Mouse (Mus musculus) right cerebral cortex, postnatal 10 days (tissue): Measurements from ENCODE around the gene Lyrm9.

Experiments used
- DNase-seq, 2 experiments: peaks; one replicate each; pipeline ENCODE4 v3.0.0; 2021; ENCODE audit warnings: low spot score in 2 of 2

The Lyrm9 gene

DNA sequence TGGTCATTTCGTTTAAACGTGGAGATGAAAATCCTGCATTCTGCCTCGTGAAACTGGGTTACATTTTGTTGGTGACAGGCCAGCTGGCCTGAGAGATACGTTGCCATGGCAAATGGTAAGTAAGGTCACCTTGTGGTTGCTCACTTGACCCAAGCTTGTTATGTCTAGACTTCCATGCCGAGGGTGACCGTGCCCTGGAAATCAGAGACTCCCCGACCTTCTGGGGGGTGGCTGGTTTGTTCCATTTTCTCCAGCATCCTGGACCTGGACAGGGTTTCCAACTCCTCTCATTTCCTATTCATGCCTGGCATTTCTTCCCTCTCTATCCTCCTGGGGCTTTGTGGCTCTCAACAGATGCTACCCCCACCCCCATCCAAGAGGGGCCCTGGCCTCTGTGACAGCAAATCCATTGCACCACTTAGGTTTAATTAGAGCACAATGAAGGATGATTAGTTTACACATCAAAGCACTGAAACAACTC lies 11.9 kb upstream of the Lyrm9 start:
- DNase-seq: no peak

DNA sequence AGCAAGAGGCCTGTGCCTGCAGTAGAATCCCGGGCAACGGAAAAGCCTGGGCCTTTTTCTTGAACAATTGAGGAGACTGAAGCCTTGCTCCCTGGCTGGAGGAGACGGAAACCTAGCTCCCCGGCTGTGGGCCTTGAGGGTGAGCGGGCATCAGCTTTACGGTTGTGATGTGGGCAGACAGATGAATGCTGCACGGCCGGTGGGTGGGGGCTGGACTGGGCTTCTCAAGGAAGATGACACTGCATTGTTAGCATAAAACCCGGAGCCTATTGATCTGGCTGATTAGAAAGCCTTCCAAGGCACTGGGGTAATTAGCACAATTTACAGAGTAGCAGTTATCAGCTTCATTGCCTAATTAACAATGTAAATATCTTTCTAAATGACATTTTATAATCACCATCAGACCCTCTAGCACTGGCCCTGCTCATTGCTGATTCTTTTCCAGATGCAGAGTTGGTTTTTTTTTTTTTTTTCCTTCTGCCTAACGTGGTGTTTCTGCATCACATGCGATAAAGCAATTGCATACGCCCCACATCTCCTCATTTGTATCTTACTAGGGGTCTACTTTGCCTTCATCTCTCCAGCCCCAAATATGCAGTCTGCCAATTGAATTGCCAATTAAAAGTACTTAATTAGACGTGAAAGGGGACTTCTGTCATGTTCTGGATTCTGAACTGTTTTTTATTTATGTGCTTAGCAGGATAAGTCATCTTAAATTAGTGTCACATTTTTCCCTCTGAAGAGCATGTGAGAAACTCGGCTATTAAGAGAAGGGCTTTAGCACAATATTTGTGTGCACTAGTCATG lies 10.2 kb upstream of the Lyrm9 start:
- no peak for DNase-seq

DNA sequence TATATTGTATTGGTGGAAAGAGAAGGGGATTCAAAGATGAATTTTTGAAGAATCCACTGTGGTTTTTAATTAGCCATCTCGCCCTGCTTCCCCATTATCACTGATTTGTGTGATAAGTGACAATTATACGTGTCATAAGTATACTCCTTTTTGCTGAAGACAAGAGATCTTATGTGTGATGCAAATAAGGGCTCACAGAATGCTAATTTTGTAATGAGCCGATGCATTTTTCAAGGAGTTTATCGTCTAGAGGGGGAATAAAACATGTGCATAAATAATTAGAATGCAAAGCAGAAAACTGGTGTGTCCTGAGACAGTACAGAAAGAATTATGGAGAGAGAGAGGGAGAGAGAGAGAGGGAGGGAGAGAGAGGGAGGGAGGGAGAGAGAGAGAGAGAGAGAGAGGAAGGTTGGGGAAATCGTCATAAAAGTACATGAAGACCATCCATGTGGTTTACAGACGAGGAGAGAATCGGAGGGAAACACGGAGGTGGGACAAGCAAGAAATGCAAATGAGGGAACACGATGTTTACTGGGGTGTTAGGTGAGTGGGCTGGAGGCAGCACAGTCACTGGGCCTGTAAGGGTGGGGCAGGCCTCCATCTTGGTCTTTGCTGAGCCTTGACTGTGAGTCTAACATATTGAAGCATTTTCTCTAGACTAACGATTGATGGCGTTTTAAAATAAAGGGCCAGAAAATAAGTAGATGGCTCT lies 8.9 kb upstream of the Lyrm9 start:
- no peak for DNase-seq

DNA sequence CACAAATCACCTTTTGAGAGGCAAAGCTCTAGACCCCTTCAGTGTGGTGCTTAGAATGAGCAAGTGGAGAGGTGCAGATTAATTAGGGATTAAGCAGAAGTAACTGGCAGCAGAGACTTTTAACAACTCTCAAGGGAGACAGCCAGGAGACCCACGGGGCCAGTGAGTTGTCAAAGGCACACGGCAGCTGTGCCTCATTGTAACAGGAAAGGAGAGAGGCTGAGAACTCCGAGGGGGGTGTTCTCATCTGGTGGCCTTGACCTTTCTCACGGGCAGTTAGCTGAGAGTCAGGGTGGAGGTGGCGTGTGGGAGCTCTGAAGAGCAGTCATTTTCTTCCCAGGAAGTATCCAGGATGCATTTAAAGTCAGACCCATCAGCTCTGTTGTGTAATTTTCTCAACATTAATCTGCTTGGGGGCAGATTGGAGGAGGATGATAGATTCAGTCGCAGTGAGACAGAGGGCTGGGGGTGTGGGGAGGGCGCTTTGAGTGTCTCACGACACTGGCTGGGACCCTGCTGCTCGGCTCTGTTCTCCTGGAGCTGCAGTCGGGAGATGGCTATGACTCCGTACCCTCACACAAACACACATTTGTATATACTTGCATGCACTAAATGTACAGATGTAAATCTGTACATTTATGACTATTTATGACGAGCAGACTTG lies 5.9 kb upstream of the Lyrm9 start:
- DNase-seq: no peak

DNA sequence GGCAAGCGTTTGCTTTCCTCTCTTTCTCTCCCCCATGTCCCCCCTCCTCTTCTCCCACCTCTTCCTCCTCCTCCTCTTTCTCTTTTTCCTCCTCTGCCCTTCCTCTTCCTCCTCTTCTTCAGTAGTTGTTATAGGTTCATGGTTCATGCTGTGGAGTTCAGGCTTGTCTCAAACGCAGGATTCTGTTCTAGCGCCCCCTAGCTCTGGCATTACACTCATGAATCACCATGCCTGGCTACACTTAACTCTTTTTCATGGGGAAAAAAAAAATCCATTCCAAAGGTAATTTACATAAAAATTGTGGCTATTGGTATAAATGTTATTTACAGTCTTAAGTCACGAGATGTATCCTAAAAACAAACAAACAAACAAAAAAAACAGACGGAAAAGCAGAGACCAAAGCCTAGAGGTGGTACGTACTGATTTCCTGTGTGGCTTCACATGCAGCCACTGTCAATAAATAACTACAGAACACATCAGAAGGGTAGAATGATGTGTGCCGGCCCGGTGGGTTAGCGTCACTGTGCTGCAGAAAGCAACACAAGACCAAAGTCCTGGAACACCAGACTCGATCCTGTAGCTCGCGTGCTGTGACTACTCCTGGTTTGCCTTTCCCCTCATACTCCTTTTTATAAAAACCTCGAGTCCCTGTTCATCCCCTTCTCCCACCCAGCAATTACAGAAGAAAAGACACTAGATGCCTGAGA lies 3.4 kb upstream of the Lyrm9 start:
- peak in 1 of 2 experiments; percentile 64 for DNase-seq

DNA sequence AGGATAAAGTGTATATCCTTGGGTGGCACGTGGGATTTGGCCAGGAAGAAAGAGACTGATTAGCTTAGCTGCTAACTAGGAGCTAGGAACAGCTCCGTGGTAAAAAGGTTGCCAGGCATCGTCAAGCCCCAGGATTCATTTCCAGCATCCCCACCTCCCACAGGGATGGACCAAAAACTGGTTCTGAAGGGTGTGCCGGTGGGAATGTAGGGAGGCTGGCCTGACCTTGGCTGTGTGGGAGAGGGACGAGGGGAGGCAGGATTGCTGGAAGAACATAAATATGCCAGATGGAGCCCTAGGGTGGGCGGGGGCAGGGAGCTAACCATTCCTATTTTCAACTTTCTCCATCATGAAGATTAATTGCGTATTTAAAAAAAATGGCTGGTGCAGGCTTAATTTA lies 1.2 kb downstream of the Lyrm9 start:
- peak in 1 of 2 experiments; percentile 40 for DNase-seq

DNA sequence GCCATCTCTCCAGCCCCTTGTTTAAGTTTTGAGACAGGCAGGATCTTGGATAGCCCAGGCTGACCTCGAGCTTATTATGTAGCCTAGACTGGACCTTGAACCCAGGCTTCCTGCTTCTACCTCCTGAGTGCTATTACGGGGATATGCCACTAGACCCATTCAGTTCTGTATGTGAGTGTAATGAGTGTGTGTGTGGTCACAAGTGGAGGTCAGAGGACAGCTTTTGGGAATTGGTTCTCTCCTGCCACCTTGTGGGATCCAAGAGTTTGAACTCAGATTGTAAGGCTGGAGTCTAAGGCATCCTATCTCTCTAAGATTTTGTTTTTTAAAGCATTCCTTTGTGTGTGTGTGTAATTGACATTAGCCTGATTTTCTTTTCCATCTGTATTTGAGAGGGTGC lies 2.0 kb downstream of the Lyrm9 start:
- no peak for DNase-seq

DNA sequence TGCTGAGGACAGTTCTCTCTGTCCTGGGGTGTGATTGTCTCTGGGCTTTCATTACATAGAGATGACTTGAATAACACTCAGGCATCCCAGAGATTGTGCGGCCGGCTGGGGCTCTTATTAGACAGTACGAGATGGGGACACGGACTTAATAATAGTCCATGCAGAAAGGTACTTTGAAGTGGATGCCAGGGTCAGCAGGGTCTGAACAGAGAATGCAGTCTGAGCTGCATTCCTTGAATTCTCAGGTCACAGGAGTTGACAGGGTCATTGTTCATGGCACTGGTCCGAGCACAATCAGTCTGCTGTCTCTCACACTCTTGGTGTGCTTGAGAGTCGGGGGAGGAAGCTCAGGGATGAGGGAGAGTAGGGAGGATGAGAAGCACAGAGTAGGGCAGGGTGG lies 3.0 kb downstream of the Lyrm9 start:
- no peak for DNase-seq

DNA sequence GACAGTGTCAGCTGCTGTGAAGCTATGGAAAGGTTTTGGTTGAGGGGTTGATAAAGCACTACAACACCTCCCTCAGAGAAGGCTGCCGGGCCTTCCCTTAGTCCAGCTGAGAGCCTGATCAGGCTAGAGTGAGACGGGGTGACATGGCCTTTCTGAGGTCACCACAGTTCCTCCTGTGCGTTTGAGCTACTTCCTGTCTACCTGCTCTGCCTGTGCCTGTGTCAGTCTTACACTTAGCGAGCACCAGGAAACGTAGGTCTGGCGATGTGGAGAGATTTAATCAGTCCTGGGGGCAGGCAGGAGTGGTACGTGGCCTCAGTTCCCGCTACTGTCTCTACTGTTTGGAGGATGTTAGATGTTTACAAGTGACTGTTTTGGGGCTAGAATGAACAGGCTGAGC lies 3.8 kb downstream of the Lyrm9 start:
- no peak for DNase-seq

DNA sequence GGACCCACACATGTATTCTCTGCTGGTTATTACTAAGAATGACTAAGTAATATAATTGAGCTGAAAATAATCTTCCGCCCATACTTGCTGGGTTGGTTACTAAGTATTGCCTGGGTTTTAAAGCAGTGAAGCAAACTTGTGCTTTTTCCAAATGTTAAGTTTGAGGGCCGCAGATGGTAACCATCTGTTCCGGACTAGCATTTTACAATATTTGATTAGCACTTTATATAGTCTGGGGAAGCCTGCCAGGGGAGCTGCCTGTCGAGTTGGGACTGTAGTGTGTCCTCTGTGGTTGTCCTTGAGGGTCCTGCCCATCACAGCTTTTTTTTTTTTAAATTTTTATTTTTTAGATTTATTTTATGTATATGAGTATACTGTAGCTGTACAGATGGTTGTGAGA lies 5.3 kb downstream of the Lyrm9 start:
- peak; percentile 81 to 87 for DNase-seq

DNA sequence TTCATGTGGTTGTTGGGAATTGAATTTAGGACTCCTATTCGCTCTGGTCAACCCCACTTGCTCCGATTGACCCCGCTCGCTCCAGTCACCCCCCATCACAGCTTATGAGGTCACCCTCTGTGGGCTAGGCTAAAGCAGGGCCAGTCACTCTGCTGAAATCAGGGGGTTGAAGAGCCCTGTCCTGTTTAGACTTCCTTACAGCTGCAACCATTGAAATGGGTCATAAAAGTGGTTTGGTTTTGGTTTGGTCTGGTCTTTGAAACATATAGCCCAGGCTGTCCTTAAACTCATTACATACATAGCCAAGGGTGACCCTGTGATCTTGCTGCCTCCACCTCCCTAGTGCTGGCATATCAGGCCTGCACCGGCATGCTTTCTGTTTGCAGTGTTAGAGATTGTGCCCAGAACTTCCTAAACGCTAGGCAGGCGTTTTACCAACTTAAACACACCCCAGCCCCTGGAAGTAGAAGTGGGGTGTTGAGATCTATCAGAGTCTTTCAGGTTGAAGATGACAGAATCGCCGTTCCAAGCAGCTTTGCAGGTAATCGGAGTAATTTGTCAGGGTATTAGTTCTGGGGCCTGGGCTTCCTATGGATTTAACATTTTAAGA lies 5.8 kb downstream of the Lyrm9 start:
- DNase-seq: no peak

DNA sequence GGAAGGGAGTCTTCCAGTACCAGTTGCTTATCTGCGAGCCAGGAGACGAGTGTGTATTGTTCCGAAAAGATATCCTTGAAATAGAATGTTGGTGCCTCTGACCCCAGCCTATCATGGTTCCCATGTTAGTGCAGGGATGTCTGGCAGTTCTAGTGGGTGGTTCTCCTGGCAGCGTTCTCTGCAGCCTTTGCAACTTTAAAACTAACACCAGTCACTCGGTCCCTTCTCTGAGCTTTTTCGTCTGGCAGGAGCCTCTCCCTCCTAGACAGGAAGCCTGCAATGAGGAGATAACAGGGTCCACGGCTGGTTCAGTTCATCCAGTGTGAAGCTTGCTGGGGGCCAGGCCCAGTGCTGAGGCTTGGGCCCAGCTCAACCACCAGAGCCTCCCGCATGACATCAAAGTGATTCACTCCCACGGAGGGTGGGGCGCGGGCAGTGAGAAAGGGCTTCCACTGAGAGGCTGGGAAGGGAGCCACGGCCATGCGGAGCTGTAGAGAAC lies 6.5 kb downstream of the Lyrm9 start:
- DNase-seq: peak in 1 of 2 experiments; percentile 49

DNA sequence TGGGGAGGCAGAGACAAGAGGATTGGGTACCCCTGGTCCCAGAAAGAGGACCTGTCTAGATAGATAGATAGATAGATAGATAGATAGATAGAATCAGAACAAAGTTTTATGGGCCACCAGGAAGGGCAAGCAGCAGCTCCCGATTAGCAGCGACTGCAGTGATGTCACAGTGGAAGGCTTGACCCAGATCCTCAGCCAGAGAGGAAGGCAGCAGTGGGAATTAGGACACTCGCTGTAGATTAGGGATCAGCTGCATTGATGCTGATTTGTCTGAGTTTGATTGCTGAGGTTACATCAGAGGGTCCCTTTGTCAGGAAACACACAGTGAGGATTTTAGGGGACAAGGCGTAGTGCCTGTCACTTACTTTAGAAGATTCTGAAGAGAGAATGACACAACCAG lies 10.1 kb downstream of the Lyrm9 start:
- no peak for DNase-seq

DNA sequence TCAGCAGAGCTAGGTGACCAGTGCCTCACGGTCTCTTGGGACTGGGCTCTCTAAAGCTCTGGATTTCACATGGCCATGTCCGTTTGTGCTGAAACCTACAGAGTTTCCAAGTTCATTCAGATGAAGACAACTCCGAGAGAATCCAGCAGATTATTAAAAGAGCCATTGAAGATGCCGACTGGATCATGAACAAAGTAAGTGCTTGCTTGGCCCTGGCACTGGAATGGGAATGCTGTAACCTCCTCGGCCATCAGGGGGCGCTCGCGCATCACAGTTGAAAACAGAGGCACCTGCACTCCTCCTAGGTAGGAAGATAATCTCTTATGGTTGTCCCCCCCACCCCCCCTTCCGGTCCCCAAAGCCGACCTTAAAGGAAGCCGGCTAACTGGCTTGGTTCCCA lies 11.6 kb downstream of the Lyrm9 start:
- peak in 1 of 2 experiments; percentile 72 for DNase-seq

DNA sequence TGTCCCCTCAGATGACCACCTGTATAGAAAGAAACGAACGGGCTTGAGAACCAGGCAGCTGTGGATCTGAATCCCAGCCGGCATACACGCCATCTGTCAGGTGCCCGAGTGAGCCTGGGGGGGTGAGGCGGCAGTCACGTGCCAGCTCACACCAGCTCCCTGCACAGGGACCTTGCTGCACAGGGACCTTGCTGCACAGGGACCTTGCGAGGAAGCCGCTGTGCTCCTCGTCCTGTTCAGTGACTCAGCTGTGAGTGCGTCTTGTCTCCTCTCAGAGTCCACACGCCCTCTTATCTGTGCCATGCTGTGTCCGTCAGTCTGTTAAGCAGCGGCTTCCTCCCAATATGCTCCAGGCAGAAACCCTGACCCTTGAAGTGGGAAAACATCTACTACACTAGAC lies 13.1 kb downstream of the Lyrm9 start:
- DNase-seq: no peak

DNA sequence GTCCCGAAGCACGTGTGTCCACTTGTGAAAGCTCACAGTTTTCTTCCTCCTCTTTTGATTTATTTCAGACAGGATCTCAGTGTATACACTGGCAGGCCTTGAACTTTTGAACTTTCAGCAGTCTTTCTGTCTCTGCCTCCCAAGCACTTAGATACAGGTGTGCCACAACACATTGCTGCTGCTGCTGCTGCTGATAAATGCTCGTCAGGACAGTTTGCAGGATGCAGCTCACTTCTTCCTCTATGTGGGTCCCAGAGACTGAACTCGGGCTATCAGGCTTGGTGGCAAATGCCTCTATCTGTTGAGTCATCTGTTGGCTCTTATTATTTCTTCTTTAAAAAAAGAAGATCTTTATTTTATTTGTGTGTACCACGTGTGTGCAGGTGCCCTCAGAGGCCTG lies 13.8 kb downstream of the Lyrm9 start:
- DNase-seq: no peak

DNA sequence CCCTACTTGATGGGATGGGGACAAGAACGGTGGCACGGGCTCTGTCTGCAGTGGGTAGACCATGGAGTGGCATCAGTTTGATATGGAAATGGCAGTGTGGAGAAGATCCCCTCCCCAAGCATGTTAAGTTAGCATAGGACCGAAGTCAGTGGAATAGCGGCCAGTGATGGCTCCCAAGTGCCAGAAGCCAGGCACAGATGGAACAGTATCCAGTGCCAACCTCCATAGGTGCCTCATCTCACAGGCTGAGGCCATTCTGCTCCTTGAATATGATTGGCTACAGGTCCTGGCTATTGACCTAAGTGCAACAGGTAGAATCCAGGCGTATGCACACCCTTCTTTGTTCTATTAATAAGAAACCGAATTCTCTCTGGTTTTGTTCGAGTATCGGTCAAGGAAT lies 15.6 kb downstream of the Lyrm9 start:
- DNase-seq: no peak

DNA sequence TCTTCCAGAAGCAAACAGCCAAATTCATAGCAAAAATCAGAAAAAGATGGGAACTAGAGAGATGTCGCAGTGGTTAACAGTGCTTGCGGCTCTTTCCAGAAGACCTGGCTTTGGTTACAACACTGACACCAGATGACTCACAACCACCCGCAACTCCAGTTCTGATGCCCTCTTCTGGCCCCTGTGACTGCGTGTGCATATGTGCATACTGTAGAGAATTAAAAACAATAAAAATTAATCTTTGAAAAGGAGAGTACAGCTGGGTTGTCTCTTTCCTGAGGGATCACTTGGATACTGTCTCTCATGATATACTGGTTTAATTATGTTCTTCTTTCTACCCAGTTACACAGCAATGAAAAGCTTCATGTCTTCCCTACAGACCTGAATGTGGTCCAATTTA lies 20.2 kb downstream of the Lyrm9 start:
- DNase-seq: no peak

DNA sequence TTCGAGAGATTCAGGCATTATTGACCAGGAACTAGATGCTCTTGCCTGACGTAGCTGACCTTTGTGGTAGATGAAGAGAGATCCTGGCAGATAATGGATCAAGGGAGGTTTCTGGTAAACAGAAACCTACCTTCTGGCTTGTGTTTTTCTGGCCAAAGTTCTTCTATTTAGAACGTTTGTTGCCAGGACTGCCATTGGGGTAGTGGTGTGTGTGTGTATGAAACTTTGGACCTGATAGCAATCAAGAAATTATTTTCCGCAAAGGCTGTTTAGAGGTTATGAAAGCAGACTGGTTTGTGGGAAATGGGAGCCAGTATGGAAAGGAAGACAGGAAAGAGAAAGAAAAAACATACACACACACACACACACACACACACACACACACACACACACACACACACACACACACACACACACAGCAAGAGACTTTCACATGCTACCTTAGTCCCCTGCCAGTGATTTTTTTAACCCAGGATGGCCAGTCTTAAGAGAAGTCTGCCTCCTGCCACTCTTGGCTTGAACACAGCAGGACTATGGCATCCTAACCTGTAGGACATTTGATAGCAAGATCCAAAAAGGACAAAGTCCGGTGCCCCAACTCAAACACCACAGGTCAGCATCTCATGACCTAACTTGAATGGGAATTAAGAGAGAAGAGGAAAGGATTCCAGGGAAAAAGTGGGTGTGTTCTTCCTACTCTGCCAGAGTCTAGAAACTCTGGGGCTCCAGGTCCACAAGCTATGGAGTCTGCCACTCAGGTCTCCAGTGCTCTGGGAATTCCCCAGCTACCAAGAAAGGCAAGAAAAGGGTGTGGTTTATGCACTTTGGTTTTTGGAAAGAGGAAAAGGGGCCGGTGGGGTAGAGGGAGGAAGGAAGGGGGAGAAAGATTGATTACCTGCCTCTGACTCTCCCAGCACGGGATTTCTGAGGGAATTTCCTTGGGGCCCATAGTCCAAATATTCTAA lies 21.8 kb downstream of the Lyrm9 start:
- DNase-seq: no peak

DNA sequence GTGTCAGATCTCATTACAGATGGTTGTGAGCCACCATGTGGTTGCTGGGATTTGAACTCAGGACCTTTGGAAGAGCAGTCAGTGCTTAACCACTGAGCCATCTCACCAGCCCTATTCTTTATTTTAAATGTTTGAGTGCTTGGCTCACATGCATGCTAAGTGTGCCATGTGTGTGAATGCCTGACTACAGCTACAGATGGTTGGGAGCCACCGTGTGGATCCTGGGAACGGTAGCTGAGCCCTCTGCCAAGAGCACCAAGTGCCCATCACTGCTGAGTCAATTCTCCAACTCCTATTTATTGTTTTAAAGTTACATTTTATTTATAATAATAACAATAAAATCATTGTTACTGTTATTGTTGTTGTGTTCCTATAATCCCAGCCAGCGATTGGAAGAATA lies 23.5 kb downstream of the Lyrm9 start:
- no peak for DNase-seq
